Mouse (Mus musculus): ENCODE data around the gene Uox.

Gene Uox

DNA sequence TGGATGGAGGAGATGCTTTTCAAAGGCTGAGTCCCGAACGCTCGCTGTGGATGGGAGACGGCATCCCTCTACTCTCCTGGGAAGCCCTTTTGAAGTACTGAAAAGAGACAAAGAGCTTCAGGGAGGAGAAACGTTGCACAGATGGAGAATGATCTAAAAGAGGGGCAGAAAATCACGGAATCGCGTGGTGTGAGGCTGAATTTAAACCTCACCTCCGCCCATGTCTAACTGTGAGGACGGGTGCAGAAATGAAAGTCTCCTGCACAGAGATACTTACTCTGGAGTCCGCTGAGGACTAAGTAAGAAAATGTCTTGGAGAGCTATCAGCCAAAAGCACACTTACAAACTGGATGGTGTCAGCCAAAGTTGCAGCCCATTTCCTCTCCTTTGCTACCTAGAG is 51.7 kb downstream of the Uox start:
- no peak for DNase-seq (ENCODE audit: low read depth)

DNA sequence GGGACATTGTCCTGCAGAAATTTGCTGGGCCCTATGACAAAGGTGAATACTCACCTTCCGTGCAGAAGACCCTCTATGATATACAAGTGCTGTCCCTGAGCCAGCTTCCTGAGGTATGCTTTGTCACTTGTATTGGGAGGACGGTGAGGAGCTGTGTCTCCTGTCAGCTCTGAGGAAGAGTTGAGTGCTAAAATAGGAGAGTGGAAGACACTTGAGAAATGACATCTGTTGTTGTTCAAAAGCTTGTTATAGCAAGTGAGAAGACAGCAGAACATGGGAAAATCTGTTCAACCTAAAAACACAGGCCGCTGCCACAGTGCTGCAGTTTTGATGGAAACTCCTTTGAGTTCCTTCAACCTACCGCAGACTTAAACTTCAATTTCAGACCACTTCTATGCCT is 55.5 kb downstream of the Uox start:
- no peak for DNase-seq (ENCODE audit: low read depth)

DNA sequence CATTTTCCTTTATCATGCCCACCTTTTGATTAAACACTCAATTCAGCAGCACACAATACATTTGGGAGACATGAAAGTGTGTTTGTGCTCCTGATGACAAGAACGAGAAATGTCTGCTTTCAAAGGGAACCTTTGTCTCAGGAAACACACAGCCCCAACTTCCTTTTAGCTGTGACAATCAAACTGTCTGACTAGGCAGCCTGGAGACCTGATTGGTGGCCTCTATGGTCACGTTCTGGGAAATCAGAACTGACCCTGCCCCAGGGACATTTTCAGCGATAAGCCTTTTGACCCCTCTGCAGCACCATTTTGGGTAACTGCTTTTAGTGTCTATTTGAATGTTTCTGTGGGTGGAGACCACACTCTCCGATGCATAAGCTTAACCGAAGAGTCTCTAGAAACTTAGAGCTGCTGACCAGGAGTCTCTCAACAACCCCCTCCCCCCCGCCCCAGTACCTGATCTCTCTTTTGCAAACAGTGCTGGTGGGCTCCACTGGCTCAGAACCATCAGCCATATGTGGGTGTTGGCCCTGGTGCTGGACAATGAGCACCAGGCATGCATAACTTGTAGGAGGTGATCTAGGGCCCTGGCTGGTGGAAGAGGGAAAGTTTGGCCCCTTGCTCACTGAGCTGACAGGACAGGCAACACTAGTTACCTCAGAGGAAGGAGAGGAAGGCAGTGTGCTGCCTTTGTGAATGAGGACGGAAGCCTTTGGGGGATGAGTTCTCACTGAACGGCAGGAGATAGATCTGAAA is 58.2 kb downstream of the Uox start:
- DNase-seq (ENCODE audit: low read depth): no peak

DNA sequence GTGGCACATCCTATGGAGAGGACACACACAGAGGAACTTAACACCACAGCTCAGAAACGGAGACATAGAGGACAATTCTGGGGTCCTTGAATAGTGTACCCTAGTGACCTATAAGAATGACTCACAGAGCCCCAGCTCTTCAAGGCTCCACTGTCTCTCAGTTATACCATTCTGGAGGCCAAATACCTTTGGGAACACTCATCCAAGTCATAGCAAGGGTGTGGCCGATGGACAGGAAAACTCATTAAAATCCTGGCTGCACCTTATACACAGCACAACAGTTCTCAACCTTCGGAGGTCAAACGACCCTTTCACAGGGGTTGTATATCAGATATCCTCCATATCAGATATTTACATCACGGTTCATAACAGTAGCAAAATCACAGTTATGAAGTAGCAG is 62.3 kb downstream of the Uox start:
- no peak for DNase-seq (ENCODE audit: low read depth)

DNA sequence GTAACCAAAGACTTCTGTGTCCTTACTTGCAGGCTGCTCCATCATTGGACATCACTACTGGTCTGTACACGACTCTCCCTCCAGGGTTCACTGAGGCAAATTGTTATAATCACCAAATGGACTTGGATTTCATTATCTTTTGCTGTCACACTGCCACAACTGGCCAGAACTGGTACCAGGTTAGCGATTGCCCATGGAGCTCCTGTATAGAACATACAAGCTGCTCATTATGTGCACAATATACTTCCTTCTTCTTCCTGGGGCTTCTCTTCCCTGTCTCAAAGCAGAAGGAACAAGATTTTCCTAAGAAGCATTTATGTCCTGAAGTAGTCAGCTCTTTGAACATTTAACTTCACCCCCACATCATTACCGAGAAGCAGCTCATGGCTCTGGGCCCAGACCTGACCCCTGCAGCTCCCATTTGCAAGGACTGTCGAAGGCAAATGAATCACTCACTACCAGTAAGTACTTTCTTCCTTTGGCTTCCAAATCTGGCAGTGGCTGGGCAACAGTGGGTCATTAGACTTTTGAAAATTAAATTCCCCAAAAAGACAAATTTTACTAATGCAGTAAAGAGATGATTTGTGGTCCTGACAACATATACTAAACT is 71.7 kb downstream of the Uox start:
- peak; percentile 84 for DNase-seq (ENCODE audit: low read depth)

DNA sequence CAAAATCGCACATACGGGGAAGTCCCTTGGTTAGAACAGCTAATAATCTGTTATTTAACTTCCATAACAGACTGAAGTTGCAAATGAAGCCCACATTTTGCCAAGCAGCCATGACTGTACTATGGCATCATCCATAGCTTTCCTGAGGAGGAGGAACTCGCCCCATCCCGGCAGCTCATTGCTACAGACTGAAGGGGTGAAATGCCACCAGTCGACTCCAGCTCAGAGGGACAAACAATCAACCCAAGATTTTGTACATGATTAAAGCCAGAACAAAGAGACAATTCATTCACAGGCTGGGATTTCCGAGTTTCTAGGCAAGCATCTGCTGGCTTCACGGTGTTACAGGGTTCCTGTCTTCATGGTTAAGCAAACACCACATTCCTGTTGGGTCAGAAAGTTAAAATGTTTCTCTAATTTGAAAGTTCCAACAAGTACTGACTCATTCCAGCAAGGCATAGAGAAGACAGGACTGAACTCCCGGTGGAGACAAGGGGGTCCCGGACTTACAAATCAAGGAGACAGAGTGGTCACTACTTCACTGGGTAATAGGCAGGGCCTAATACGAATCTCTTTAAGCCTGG is 79.2 kb downstream of the Uox start:
- DNase-seq (ENCODE audit: low read depth): peak; percentile 45

DNA sequence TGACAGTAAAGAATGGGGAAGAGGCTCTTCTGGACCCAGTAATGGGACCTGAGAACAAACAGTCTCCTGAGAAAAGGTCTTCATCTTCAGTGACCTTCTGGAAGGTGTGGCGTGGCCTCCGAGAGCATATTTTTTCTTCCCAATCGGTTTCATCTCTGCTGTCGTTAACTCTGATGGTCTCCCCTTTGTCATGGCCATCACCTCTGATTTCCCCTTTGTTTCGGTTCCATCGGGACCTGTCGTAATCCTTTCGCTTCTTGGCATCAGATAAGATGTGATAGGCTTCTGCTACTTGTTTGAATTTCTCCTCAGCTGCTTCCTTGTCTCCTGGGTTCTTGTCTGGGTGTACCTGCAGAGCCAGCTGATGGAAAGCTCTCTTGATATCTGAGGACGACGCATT is 80.5 kb downstream of the Uox start:
- no peak for DNase-seq (ENCODE audit: low read depth)

DNA sequence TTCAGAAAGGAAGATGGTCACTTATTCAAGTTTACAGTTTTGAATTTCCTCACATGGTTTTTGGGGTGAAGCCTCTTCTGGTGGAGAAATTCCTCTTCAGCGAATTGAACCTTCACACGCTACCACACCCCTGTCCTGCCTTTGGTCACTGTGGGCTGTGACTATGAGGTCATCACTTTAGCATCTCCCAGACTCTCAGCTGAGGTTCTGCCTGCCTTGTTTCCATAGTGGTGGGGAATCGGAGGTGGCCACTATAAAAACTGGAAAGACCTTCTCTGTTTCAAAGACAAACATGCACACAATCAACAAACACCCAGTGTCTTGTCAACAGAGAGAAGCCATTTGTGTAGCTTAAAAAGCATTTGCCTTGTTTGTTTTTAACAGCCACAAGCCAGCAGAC is 81.0 kb downstream of the Uox start, which contains the start of gene 4930503B20Rik:
Gene 4930503B20Rik (minus strand): TSS at position 101 of the 400 bp plus-strand sequence.
- DNase-seq (ENCODE audit: low read depth): no peak

DNA sequence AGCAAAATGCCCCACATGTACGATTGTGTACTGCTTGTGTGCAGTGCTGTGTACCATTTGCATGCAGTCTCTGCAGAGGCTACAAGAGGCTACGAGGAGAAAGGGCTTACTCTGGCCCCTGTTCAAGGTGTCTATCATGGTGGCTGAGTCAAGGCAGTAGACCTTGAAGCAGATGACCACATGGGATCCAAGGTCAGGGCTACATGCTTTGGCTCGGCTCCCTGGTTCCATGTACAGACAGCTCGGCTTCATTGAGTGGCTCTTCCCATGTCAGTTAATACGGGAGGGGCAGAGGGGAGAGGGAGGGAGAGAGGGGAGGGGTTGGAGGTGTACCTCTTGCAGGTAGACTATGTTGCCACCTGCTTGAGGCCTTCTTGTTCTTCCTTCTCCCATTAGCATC is 82.2 kb downstream of the Uox start:
- no peak for DNase-seq (ENCODE audit: low read depth)

DNA sequence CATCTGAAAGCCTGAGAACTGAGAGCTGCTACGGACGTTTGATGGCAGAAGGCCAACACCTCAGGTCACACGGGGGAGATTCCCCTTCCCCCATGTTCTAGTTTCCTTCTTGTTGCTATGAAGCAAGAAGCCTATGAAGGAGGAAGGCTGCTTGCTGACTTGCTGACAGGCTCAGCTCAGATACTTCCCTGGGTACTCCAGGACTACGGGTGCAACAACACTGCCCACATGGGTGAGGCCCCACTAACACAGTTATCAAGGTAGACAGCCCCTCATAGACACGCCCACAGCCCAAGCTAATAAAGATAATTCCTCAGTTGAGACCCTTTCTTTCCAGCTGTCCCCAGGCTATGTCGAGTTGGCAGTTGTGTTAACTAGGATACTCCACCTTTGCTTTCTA is 83.5 kb downstream of the Uox start:
- DNase-seq (ENCODE audit: low read depth): no peak

DNA sequence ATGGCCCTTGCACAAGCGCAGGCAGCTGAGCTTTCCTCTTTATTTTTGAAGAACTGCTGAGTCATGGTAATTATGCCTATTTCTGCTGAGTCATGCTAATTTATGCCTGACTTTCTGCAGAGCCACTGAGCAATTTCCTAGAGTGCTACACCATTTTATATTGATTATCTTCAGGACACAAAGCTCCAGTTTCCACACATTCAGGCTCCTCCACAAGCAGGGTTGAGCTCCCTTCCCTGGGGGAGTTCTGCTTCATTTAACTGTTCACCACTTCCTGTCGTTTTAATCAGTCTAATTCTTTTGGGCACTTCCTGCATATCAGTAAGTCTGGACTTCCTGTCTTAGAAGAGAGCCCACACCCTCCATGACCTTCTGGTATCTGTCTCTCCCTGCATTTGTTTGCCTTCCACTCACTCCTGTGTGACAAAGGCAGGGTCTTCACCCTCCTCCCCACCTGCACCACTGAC is 84.9 kb downstream of the Uox start:
- DNase-seq (ENCODE audit: low read depth): peak; percentile 57

DNA sequence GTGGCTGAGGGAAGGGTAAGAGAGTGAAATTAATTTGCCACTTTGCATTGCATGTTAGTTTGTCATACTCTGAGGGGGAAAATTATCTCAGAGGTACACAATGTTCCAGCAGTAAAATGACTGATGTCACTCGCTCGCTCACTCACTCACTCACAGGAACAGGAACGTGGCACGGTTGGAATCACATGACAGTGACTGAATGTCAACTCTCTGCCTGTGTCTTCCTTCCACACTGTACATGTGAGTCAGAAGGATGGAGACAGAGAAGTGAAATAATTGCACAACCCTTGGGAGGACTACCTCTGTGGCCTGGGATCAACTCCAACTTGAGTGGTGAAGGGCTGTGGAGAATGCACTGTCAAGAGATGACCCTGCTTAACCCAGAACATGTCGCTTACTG is 87.2 kb downstream of the Uox start:
- DNase-seq (ENCODE audit: low read depth): no peak

DNA sequence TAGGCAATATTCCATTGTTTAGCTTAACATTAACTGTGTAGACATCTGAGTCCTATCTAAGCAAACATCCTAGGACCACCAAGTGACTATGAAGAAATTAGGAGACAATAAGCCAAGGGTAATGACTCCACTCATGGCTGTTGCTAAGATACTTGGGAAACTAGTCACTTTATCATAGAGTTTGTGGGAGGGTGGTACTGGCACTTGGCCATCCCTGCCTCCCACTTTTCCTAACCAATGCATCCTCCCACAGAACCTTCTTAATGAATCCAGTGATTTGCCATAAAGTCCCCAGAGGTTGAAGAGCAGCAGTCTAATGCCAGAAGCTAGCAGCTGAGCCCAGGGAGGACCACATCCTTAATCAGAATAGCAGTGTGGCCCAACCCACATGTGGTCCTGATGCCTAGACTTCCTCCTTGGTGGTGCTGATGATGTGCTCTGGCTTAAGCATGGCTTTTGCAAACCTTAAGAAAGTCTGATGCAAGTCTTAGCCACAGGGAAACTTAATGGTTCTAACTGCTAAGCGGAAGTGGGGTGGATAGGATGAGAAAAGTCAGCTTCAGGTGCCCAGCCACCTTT is 87.9 kb downstream of the Uox start:
- DNase-seq (ENCODE audit: low read depth): peak; percentile 21

DNA sequence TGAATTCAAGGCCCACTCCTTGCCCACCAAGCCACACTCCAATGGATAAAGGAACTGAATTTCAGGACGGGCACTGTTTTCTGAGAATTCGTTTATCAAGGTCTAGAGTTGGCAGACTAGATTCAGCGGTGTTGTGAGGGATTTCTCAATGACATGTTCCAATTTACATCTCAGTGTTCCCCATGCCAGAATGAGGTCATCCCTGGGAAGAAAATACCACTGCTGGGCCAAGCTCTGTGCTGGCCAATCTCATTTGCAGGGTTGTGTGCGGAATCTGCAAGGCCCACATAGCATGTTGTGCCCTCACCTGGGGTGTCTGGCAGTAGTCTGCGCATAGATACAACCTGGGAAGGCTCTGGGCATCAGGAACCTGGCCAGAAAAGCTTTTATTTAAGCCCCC is 89.1 kb downstream of the Uox start:
- no peak for DNase-seq (ENCODE audit: low read depth)

DNA sequence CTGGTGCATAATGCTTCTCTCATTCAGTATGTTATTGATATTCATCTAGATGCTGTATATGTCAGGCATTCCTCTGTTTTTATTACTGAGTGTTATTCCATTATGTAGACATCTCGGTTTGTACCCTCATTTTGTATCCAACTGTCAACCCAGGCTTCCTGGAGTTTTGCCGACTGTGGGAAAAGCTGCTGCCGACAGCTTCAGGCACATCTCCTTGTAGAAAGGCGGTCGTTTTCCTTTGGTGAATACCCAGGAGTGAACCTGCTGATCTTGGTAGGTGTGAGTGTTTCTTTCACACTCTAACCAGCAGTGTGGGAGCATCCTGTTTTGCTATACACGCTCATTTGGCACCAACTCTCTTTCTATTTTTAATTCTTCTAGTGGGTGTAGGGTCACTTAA is 90.8 kb downstream of the Uox start:
- no peak for DNase-seq (ENCODE audit: low read depth)

DNA sequence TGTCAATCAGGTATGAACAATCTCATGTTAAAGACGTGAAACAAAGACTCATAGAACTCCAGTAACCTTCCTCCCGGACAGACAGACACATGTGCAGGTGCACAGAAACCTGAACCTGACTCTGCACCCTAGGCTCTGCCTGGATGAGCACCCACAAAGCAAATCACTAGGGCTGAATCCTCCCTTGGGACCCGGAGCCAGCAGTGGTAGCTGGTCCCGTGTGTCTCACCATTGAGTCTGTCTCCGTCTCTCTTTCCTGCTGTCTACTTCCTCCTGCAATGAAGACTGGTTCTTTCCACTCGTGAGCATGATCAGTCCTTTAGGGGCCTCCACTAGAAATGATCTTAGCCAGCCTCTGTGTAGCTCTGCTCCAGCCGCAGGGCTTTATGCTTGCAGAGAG is 91.7 kb downstream of the Uox start:
- no peak for DNase-seq (ENCODE audit: low read depth)

DNA sequence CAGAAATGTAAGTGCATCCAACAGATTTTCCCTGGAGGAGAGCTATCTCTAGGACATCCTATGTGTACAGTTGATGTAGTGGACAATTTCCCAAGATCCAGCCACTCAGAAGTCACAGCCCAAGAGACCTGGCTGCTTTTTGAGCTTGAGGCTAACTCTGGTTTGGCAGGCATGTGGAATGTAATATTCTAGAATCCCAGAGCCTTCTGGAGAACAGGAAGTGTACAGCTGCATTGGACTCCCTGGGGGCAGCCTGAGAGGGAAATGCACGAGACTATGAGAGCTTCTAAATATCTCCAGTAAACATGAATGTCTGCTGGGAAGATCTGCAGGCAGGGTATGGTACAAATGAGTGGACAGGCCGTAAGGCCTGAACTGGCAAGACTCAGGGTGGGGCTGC is 100.9 kb downstream of the Uox start:
- peak; percentile 55 for DNase-seq (ENCODE audit: low read depth)

DNA sequence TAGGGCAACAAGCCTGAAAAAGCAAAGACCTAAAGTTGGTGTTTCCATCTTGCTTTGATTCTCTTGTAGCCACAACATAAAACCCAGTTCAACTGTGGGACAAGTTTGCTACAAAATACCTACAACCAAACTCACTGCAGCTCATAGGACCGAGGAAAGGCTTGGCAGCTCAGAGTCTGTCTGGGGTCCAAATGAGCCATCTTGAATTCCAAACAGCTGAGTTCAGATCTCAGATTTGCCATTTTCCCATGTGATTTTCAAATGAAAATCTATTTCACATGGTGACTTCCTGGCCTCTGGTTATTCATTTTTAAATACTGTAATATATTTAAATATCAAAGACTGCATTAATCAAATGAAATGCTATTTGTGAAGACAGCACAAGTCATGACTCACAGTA is 104.9 kb downstream of the Uox start:
- peak; percentile 88 for DNase-seq (ENCODE audit: low read depth)

DNA sequence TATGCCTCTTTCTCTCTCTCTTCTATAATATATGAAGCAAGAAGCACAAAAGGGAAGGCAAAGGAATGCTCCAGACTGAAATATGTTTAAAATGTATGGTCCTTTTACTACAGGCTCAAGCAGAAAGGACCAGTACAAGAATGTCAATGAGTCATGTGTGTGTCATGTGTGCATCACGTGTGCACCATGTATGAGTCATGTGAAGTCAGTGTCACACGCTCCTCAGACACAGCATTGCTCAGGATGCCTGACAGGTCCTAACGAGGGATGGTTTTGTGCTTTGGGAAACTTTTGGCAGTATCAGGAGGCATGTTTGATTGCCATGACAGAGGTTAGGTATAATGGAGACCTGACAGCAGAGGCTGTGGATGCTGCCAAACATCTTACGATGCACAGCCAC is 106.0 kb downstream of the Uox start:
- peak; percentile 69 for DNase-seq (ENCODE audit: low read depth)

DNA sequence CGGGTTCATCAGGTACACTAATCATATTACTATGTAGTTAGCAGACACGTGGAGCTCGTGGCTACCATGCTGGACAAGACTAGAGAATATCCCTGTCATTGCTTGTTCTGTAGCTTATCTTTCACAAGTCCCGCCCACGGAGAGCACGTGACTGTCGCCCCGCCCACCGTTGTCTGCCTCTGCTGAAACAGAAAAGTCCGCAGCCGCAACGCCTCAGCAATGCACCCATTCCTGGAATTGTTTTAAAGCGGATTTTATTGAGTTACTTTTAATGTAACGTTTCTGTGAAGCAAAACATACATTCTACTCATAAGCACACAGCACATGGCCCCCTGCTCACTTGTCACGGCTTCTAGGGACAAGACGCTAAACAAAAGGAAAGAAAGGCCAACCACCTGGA is 109.4 kb downstream of the Uox start:
- no peak for DNase-seq (ENCODE audit: low read depth)

DNA sequence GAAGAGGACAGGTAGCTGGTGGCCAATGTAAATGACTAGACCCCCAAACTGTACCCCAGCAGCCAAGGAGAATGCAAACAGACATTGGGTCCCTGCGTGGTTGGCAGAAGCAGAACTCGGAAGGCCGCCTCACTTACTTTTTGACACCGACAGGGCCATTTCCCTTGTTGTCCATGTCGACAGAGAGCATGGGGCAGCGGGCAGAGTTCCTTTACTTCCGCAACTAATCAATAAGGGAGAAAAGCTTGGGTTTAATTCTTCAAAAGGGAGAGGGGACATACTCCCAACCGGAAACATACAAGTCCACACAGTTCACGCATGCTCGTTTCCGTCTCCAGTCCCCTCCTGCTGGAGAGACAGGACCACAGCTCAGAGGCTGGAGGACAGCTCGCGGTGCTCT is 110.4 kb downstream of the Uox start:
- DNase-seq (ENCODE audit: low read depth): no peak

DNA sequence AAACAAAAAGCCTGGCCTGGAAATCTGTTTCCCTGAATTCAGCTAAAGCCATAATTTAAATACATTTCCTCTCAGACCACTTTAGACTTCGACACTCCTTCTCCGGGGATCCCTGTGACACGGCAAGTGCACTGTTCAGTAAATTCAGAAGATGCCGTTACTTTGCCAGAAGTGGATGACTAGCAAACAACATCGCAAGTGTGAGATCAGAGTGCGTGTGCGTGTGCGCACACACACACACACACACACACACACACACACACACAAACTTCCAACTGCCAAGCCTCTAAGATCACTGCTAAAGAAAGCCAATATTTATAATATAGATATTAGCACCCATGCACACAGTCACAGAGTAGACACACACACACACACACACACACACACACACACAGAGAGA is 111.5 kb downstream of the Uox start:
- no peak for DNase-seq (ENCODE audit: low read depth)

Data from NIH3T3 (cell line).